Mouse (Mus musculus) thymus, adult 2 months (tissue): ENCODE data around the gene Map3k7. TPM values are rescaled to one million over a fixed set of nuclear protein-coding genes. Genes with fewer than 3 reads are reported as not detected.

Experiments used
- DNase-seq: peaks from one replicate; pipeline ENCODE4 v3.0.0; 2021
- H3K27ac ChIP-seq: fragments of 200-500 bp; 2 replicates; pipeline ENCODE4 v1.5.1; 2012; ENCODE audit warnings: low read length, control low read depth; ENCODE audit not compliant: control insufficient read depth, insufficient read depth
- H3K27me3 ChIP-seq: fragments of 200-500 bp; 2 replicates; pipeline ENCODE4 v1.6.1; 2012; ENCODE audit warnings: mild to moderate bottlenecking, low read length, moderate library complexity, mixed read lengths; ENCODE audit not compliant: control insufficient read depth, insufficient read depth
- H3K36me3 ChIP-seq: fragments of 200-500 bp; 2 replicates; pipeline ENCODE4 v1.6.1; 2012; ENCODE audit warnings: mild to moderate bottlenecking, low read length, moderate library complexity; ENCODE audit not compliant: control insufficient read depth, insufficient read depth
- H3K4me1 ChIP-seq: fragments of 200-500 bp; replicated peaks from 2 replicates; pipeline ENCODE4 v1.6.1; 2012; ENCODE audit warnings: low read length; ENCODE audit not compliant: control insufficient read depth, insufficient read depth
- H3K4me3 ChIP-seq: fragments of 200-500 bp; 2 replicates; pipeline ENCODE4 v1.5.1; 2012; ENCODE audit warnings: mild to moderate bottlenecking, low read length, control low read depth, moderate library complexity; ENCODE audit not compliant: control insufficient read depth, insufficient read depth
- CTCF ChIP-seq: fragments of 200-500 bp; IDR thresholded peaks from 2 replicates; pipeline ENCODE4 v1.5.1; 2012; ENCODE audit warnings: mild to moderate bottlenecking, control low read depth, low read length, moderate library complexity, borderline replicate concordance; ENCODE audit not compliant: control insufficient read depth, poor library complexity, insufficient read depth; ENCODE audit errors: extremely low read depth
- POLR2A ChIP-seq: fragments of 200-500 bp; IDR thresholded peaks from 2 replicates; pipeline ENCODE4 v1.6.1; 2012; ENCODE audit warnings: mild to moderate bottlenecking, low read length, control low read depth, moderate library complexity; ENCODE audit not compliant: control insufficient read depth, poor library complexity, insufficient read depth; ENCODE audit errors: extremely low read depth
- WGBS: fragments of 180-500 bp; shearing (Covaris S2); methylation state at CpG from one replicate; pipeline ENCODE4 v1.1.7; 2018; 5-methylcytosine and 5-hydroxymethylcytosine counted together
- polyA plus RNA-seq: library from polyadenylated mRNA; depleted of rRNA; stranded (reverse); fragments of >200 nt; gene quantifications from 2 replicates; pipeline ENCODE4 v1.2.3, GENCODE M21; 2012

Gene Map3k7
- polyA plus RNA-seq, 1 experiment = 74.5 TPM

DNA sequence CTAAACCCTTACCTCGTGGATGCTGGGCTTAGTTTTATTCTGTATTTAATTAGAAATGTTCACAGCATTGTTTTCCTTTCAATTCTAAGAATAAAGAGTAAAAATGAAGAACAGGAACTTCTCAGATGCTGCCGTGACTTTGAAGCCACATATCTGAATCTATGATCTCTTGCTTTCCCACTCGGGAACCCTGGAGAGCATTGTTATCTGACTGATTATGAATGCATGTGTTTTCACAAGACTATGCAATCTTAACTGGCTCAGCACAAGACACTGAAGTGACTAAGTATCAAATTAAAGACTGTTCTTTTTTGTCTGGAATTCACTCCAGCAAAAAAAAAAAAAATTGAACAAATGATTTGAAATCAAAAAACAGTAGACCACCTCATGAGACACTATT lies 30.7 kb upstream of the Map3k7 start:
- no peak for TF ChIP-seq POLR2A
- no peak for TF ChIP-seq CTCF
- peaks cover 8% of the 10 kb centered on the region; the same call in 1 of the 2 replicates for H3K27me3 ChIP-seq
- no peak overlapping the region for H3K27ac ChIP-seq
- no peaks in the 10 kb centered on the region for H3K36me3 ChIP-seq
- H3K4me3 ChIP-seq = no peak overlapping the region
- H3K4me1 ChIP-seq = 0 out of 2 replicates have a peak, but pooled peaks cover 2% of the 10 kb centered on the region
- 3% methylated on average over 3 of the region's 3 CpGs for WGBS
- no peak for DNase-seq

DNA sequence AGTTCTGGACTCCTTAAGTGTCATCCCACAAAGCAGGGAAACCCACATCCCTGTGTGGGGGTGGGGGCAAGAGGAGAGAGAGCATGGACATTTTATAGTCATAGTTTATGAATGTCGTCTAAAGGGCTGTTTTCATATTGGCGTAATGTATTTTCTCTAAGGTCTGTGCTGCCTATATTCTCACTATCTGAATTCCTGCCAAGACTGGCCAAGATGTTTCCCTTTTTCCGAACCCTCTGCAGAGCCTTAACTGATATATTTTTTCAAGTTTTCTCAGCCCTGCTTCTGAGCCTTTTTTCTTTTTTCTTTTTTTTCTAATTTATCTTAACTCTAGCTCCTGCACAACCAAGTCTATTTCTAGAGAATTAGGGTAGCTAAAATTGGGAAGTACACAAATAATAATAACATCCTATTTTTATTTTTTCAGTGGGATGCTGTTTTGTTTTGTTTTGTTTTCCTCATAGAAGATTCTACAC lies 28.0 kb upstream of the Map3k7 start:
- H3K27me3 ChIP-seq = peaks cover 8% of the 10 kb centered on the region; the same call in 1 of the 2 replicates
- no peaks in the 10 kb centered on the region for H3K36me3 ChIP-seq
- 0 out of 2 replicates have a peak, but pooled peaks cover 2% of the 10 kb centered on the region for H3K4me1 ChIP-seq
- 59% methylated on average over 3 of the region's 3 CpGs for WGBS
- no peak overlapping the region for H3K27ac ChIP-seq
- H3K4me3 ChIP-seq = no peak overlapping the region
- no peak for DNase-seq
- no peak for TF ChIP-seq CTCF
- no peak for TF ChIP-seq POLR2A

DNA sequence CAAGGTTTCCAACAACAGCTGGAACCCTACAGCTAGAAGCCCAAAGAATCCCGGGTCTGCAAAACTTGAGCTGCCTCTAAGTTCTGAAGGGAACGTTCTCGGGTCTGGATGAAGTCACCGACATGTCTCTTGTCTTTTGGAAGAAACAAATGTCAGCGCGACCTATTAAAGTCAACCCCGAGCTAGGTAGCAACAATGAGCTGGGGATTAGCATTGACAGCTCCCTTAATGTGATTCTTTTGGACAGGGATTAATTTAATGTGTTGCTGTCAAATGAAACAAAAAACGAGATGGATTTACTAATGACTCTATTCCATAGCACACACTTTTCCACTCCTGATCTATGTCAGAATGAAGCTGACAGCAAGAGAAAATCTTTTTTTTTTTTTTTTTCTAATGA lies 27.5 kb upstream of the Map3k7 start:
- Histone ChIP-seq H3K4me1 (0 out of 2 replicates have a peak, but pooled peaks cover 2% of the 10 kb centered on the region), H3K4me3 (no peak overlapping the region), H3K27me3 (peaks cover 8% of the 10 kb centered on the region; the same call in 1 of the 2 replicates), H3K27ac (no peak overlapping the region), H3K36me3 (no peaks in the 10 kb centered on the region)
- TF ChIP-seq POLR2A (no peak), CTCF (no peak)
- no peak for DNase-seq
- WGBS = 49% methylated on average over 8 of the region's 8 CpGs

DNA sequence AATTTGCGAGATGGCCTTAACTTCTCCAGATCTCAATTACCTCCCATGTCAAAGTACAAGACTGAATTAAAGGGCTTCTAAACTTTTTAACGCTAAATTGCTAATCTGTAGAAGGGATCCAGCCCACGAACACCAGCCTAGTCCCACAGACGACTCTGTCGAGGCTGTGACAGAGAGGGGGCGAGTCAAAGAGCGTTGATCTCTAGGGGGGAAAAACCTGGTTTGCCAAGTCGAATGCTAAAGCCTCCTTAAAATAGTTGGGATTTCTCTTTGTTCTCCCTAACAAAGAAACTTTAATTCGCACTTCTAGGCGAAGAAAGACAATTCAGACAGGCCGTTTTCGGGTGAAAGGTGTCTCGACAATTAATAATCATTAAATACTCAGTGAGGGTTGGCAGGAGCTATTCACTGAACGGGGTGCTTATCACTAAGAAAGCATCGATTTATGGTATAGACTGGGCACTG lies 27.0 kb upstream of the Map3k7 start:
- TF ChIP-seq CTCF (no peak), POLR2A (no peak)
- H3K27me3 ChIP-seq = peaks cover 8% of the 10 kb centered on the region; the same call in 1 of the 2 replicates
- H3K27ac ChIP-seq = no peak overlapping the region
- H3K4me1 ChIP-seq = 0 out of 2 replicates have a peak, but pooled peaks cover 2% of the 10 kb centered on the region
- no peak overlapping the region for H3K4me3 ChIP-seq
- no peaks in the 10 kb centered on the region for H3K36me3 ChIP-seq
- DNase-seq = no peak
- 37% methylated on average over 15 of the region's 15 CpGs for WGBS

DNA sequence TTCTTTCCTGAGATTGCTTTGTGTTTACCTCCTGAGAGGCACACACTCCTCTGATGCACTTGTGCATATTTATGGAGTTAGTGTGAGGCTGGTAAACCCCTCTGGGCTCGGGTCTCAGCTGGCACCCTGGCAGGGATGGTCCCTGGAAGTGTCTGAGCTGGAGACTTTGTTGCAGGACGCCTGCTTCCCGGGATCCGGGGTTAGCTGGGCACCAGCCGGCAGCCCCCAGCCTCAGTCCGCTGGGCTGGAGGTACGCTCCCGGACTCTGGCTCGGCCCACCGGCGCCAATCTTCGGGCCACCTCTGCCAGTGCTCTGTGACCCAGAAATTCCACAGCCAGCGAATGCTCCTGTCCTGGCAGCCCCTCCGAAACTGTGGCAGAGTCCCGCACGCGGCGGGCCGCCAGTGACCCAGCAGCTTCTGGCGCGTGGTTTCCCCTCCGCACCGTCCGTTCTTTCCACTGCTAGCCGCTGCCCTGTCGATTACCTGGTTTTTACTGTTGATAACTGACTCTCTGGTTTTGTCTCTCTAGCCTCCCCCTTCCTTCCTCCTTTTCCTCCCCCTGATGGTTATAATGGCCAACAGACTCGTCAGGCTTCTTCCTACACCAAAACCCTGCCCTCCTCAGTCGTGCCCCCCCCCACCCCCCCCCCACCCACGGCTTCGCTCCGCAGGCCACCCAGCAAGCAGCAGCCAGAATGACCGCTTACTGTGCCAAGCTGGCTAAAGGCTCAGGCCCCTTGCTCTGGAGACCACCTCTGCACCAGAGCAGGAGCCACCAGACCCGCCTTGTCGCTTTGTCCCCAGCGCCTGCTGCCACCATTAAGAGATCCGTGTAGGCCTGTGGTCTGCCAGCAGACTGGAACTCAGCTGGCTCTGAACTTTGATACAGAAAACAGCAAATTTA lies 26.3 kb upstream of the Map3k7 start:
- no peak overlapping the region for H3K4me3 ChIP-seq
- 6% methylated on average over 36 of the region's 36 CpGs for WGBS
- TF ChIP-seq POLR2A (no peak), CTCF (no peak)
- 0 out of 2 replicates have a peak, but pooled peaks cover 2% of the 10 kb centered on the region for H3K4me1 ChIP-seq
- no peak for DNase-seq
- no peak overlapping the region for H3K27ac ChIP-seq
- no peaks in the 10 kb centered on the region for H3K36me3 ChIP-seq
- peaks cover 8% of the 10 kb centered on the region; the same call in 1 of the 2 replicates for H3K27me3 ChIP-seq

DNA sequence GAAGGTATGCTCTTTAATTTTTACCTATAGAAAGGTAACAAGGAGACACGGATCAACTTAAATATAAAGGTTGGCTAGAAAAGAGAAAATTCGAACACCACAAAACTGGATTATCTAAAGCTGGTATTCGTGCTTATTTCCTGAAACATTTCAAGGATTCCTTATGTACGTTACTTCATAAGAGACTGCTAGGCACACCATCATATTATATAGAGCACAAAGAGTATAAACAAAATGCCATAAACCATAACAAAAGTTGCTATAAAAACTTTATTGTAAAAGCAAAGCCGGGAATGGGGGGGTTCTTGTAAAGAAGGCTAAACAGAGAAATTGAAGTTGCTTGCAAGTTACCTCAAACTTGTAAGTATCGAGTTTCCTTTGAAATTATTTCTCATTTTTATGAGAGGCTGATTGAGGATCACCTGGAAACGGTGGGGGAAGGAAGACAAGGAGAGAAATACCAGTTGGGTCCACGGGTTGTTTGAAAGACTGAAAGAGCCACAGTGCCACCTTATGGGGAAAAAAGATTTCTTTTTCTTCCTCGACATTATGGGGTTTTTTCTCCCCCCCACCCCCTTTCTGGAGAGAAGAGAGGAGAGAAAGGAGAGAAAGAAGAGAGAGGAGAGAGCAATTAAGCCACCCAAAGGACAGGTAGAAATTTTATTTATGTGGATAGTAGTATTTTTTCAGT lies 25.3 kb upstream of the Map3k7 start:
- H3K4me3 ChIP-seq = no peak overlapping the region
- H3K36me3 ChIP-seq = no peaks in the 10 kb centered on the region
- H3K27me3 ChIP-seq = peaks cover 8% of the 10 kb centered on the region; the same call in 1 of the 2 replicates
- 33% methylated on average over 9 of the region's 9 CpGs for WGBS
- no peak for DNase-seq
- no peak overlapping the region for H3K27ac ChIP-seq
- H3K4me1 ChIP-seq = 0 out of 2 replicates have a peak, but pooled peaks cover 2% of the 10 kb centered on the region
- TF ChIP-seq POLR2A = no peak
- no peak for TF ChIP-seq CTCF
